Mouse (Mus musculus): ENCODE measurements around the gene Elmod3.

DNA sequence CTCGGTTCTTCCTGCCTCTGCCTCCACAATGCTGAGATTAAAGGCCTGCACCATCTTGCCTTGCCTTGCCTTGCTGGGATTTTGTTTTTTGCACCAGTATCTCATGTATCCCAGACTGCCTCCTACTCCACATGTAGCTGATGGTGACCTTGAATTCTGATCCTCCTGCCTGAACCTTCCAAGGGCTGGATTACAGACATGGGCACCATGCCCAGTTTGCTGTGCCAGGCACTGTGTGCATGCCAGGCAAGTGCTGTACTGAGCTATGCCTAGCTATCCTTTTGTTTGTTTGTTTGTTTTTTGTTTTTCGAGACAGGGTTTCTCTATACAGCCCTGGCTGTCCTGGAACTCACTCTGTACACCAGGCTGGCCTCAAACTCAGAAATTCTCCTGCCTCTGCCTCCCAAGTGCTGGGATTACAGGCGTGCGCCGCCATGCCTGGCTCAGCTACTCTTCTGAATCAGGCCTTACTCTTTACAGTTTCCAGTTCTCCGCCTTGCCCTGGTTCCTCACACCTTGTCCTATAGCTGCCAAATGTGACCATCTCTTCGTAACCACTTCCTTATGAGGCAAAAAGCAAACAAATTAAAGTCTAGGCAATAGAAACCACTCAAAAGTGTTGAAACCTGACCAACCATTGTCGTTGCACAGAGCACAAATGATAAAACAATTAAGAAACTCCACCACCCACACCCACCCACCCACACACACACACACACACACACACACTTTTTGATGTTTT lies 25.6 kb upstream of the Elmod3 start:
- TF ChIP-seq CTCF (IDR thresholded peaks at IDR 0.05; ENCODE audit: low read depth, low read length): no peak
- TF ChIP-seq POLR2A (IDR thresholded peaks at IDR 0.05; ENCODE audit: borderline replicate concordance, low read depth, low read length): no peak
